Mouse (Mus musculus): Measurements from ENCODE around the gene Ccdc188.

DNA sequence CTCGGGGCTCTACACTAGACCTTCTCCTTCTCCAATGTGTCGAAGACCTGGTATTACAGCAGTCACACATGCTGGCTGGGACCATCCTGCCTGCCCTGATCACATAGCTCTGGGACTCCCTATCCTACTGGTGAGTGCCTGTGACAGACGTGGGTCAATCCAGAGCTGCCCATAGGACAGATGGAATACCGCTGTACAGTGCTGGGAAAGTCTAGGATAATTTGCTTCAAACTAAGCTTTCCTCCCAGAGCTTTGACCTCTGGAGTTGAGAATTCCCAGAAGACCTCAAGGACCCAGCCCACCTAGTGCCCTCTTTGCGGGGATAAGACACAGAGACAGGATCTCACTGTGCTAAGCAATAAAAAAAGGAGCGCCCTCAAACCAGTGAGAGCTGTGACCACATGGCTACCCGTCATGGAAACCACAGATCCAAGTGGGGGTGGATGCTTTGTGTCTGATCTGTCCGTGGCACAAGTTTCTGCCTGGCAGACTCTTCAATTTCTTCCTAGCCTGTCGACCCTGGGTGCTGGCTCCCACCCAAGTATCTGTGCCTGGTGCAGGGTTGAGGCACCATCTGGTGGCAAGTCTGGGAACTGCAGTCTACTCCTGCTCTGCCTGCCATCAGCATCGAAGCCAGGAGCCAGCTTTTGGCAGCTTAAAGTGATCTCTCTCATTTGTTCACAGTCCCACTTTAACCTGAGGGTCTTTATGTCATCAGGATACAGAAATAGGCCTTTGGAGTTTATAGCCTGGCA lies 6.1 kb upstream of the Ccdc188 start:
- peak; percentile 96 for TF ChIP-seq CTCF (IDR thresholded peaks at IDR 0.05; ENCODE audit: low read depth)
- TF ChIP-seq EP300 (IDR thresholded peaks at IDR 0.05; ENCODE audit: low read depth) = no peak

All from liver, postnatal 0 days (tissue).